Mouse (Mus musculus) CH12.LX (cell line): ENCODE measurements around the gene Spag6.
A peak's percentile ranks its signal among the peaks of the same experiment; 100 is the strongest.

Source experiments
- CTCF ChIP-seq, 2 experiments: IDR thresholded peaks in 1 of 2; conservative IDR thresholded peaks in 1 of 2; 2 replicates each; pipeline ENCODE4 v1.5.1; 2011 to 2012; ENCODE audit warnings: low read depth in 2 of 2, low read length in 2 of 2, improper control_type of control experiment in 1 of 2, inconsistent platforms in 1 of 2, mild to moderate bottlenecking in 1 of 2, moderate library complexity in 1 of 2
- EP300 ChIP-seq: IDR thresholded peaks from 2 replicates; pipeline ENCODE4 v1.6.1; 2011; ENCODE audit warnings: low read length, improper control_type of control experiment
- IRF4 ChIP-seq: IDR thresholded peaks from 2 replicates; pipeline ENCODE4 v1.6.1; 2014; ENCODE audit warnings: low read depth, mild to moderate bottlenecking, inconsistent platforms, low read length, improper control_type of control experiment
- JUND ChIP-seq: conservative IDR thresholded peaks from 2 replicates; pipeline ENCODE4 v1.6.1; 2011; ENCODE audit warnings: low read depth, low read length, improper control_type of control experiment
- MAFK ChIP-seq: IDR thresholded peaks from 2 replicates; pipeline ENCODE4 v1.6.1; 2011; ENCODE audit warnings: low read length, improper control_type of control experiment; ENCODE audit not compliant: insufficient replicate concordance
- MAZ ChIP-seq: IDR thresholded peaks from 2 replicates; pipeline ENCODE4 v1.6.1; 2012; ENCODE audit warnings: low read depth, mild to moderate bottlenecking, inconsistent platforms, low read length, improper control_type of control experiment, moderate library complexity
- MXI1 ChIP-seq: IDR thresholded peaks from 2 replicates; pipeline ENCODE4 v1.6.1; 2011; ENCODE audit warnings: mild to moderate bottlenecking, low read depth, low read length, improper control_type of control experiment
- NELFE ChIP-seq: IDR thresholded peaks from 2 replicates; pipeline ENCODE4 v1.6.1; 2011; ENCODE audit warnings: low read depth, low read length, improper control_type of control experiment
- POLR2A ChIP-seq: IDR thresholded peaks from 2 replicates; pipeline ENCODE4 v1.6.1; 2011; ENCODE audit warnings: low read depth, mild to moderate bottlenecking, improper control_type of control experiment, low read length
- RAD21 ChIP-seq: IDR thresholded peaks from 2 replicates; pipeline ENCODE4 v1.6.1; 2011; ENCODE audit warnings: low read depth, mild to moderate bottlenecking, low read length, improper control_type of control experiment, moderate library complexity
- TBP ChIP-seq: conservative IDR thresholded peaks from 2 replicates; pipeline ENCODE4 v1.6.1; 2011; ENCODE audit warnings: low read depth, low read length, improper control_type of control experiment
- ZC3H11A ChIP-seq: IDR thresholded peaks from 2 replicates; pipeline ENCODE4 v1.6.1; 2012; ENCODE audit warnings: low read depth, mild to moderate bottlenecking, inconsistent platforms, low read length, improper control_type of control experiment

- TF ChIP-seq MAZ (no peak), RAD21 (peak; percentile 61), CTCF (conservative IDR thresholded peaks at IDR 0.05 in 1 of 2, IDR thresholded peaks at IDR 0.05 in 1 of 2; ENCODE audit: low read depth in 2 of 2, low read length in 2 of 2) (peak in 1 of 2 experiments; percentile 57; a peak in 2 of 4 replicates), POLR2A (no peak), JUND (no peak), MXI1 (no peak), IRF4 (no peak), EP300 (no peak), MAFK (no peak), NELFE (no peak), TBP (no peak), ZC3H11A (no peak)
Observed at GRCm38 (mm10) chr2:18756144-18756543, 62.3 kb downstream of the Spag6 start.
